Mouse (Mus musculus) kidney, embryonic 14.5 days (tissue): ENCODE results near the gene Tmem129. TPM values are rescaled to one million over a fixed set of nuclear protein-coding genes. Genes with fewer than 3 reads are reported as not detected.

ENCODE experiments used
- polyA plus RNA-seq: library from polyadenylated mRNA; unstranded; fragments of >200 nt; fragmentation: Nextera tagmentation; extraction: Ambion mirVana; gene quantifications from 2 replicates; pipeline ENCODE4 v1.2.1, GENCODE M21; 2014

Tmem129 gene
- polyA plus RNA-seq, 1 experiment from 2014 or later: 37.7 TPM

Other genes starting within 250 kb of the Tmem129 start
- not detected in 2 replicates for gene Nkx1-1, start 224.4 kb downstream of the Tmem129 start, polyA plus RNA-seq
- 69.4 and 70.3 TPM in 2 replicates for gene Fam53a, start 28.8 kb downstream of the Tmem129 start, polyA plus RNA-seq
- gene Gm9903, start 28.5 kb downstream of the Tmem129 start, polyA plus RNA-seq: 0.57 and 1.0 TPM in 2 replicates
- 261 TPM in 2 replicates for gene Slbp, start 5.8 kb downstream of the Tmem129 start, polyA plus RNA-seq
- gene Tacc3, start 288 bp downstream of the Tmem129 start, polyA plus RNA-seq: 175 and 205 TPM in 2 replicates
- 9.6 and 13.8 TPM in 2 replicates for gene Fgfr3, start 63.3 kb upstream of the Tmem129 start, polyA plus RNA-seq
- 30.2 and 51.1 TPM in 2 replicates for gene Letm1, start 124.4 kb upstream of the Tmem129 start, polyA plus RNA-seq
- 49.2 and 68.7 TPM in 2 replicates for gene Nsd2, start 162.3 kb upstream of the Tmem129 start, polyA plus RNA-seq